Mouse (Mus musculus) hindbrain, embryonic 15.5 days (tissue): ENCODE data around the gene Creb3l2. TPM values are rescaled to one million over a fixed set of nuclear protein-coding genes. Genes with fewer than 3 reads are reported as not detected.
A peak's percentile ranks its signal among the peaks of the same experiment; 100 is the strongest.

Experiments used
- ATAC-seq: fragments of 200-750 bp; cut with Nextera tagmentation; 2 replicates; pipeline ENCODE4 v1.8.0; 2017; ENCODE audit warnings: low read depth, moderate number of reproducible peaks, moderate TSS enrichment; ENCODE audit not compliant: low FRiP score
- H3K27ac ChIP-seq: fragments of 300-500 bp; sonication (generic); replicated peaks from 2 replicates; pipeline ENCODE4 v1.5.1; 2015; ENCODE audit warnings: mild to moderate bottlenecking, inconsistent platforms
- H3K27me3 ChIP-seq: fragments of 300-500 bp; sonication (generic); 2 replicates; pipeline ENCODE4 v1.6.1; 2015; ENCODE audit warnings: control low read depth, inconsistent platforms
- H3K36me3 ChIP-seq: fragments of 300-500 bp; sonication (generic); 2 replicates; pipeline ENCODE4 v1.6.1; 2015; ENCODE audit warnings: control low read depth, inconsistent platforms
- H3K4me1 ChIP-seq: fragments of 300-500 bp; sonication (generic); replicated peaks from 2 replicates; pipeline ENCODE4 v1.6.1; 2015; ENCODE audit warnings: control low read depth, inconsistent platforms
- H3K4me2 ChIP-seq: fragments of 300-500 bp; sonication (generic); 2 replicates; pipeline ENCODE4 v1.6.1; 2015; ENCODE audit warnings: moderate library complexity, mild to moderate bottlenecking, inconsistent platforms
- H3K4me3 ChIP-seq: fragments of 300-500 bp; sonication (generic); 2 replicates; pipeline ENCODE4 v1.5.1; 2015; ENCODE audit warnings: mild to moderate bottlenecking, inconsistent platforms
- H3K9ac ChIP-seq: fragments of 300-500 bp; sonication (generic); 2 replicates; pipeline ENCODE4 v1.6.1; 2015; ENCODE audit warnings: inconsistent platforms
- H3K9me3 ChIP-seq: fragments of 300-500 bp; sonication (generic); 2 replicates; pipeline ENCODE4 v1.6.1; 2016; ENCODE audit warnings: control low read depth, inconsistent platforms
- WGBS: fragments of 180-500 bp; shearing (Covaris S2); methylation state at CpG from one replicate; pipeline ENCODE4 v1.1.7; 2015; 5-methylcytosine and 5-hydroxymethylcytosine counted together
- polyA plus RNA-seq: library from polyadenylated mRNA; unstranded; fragments of >200 nt; fragmentation: Nextera tagmentation; extraction: Ambion mirVana; gene quantifications from 2 replicates; pipeline ENCODE4 v1.2.1, GENCODE M21; 2015

The Creb3l2 gene
- polyA plus RNA-seq, 1 experiment from 2014 or later, result 3.8 TPM

GRCm38 (mm10) chr6:37440491-37441250 lies 1.3 kb downstream of the Creb3l2 start:
- Histone ChIP-seq H3K9ac (peak overlapping the region; percentile 60; the same call in 1 of the 2 replicates), H3K9me3 (no peaks in the 10 kb centered on the region), H3K4me1 (peaks cover 20% of the 10 kb centered on the region), H3K4me3 (peak overlapping the region; percentile 74), H3K27me3 (no peaks in the 10 kb centered on the region), H3K27ac (peak overlapping the region; percentile 67; the same call in 1 of the 2 replicates), H3K4me2 (peak overlapping the region; percentile 94), H3K36me3 (no peaks in the 10 kb centered on the region)
- WGBS, result 17% methylated on average over 12 of the region's 12 CpGs
- no peak for ATAC-seq

DNA sequence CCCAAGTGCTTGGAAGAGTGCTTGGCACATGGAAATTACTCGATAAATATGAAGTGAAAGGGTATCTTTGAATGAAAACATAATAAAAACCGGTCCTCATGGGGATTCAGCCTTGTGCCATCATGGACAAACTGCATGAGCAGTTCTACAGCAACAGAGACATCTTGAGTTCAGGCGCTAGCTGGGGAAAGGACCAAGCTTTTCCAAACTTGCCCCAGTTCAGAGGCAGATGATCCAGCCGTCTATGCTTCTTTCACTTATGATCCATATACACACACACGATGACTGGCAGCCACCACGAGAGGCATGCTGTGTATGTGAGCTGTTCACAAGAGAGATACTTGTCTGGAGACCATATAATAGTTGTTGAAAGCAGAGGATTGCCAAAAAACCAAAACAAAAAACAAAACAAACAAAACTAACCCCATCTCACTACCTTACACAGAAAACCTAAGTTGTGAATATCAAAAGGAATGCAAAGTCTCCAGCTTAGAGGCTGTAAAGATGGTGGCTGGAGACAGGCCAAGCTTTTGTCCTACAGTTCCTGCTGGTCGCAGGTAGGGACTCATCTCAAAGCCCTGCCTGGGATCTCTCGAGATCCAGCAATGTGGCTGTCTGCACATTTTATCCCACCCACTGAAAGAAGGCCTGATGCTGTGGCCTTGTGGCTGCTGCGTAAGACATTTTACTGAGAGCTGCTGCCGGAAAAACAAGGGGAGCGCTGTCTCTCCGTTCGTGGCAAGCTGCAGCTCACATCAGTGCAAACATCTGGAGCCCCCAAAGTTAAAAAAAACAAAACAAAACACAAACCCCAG lies 2.1 kb downstream of the Creb3l2 start:
- ATAC-seq, result no peak
- WGBS, result 56% methylated on average over 13 of the region's 13 CpGs
- Histone ChIP-seq H3K27me3 (no peaks in the 10 kb centered on the region), H3K9me3 (no peaks in the 10 kb centered on the region), H3K4me2 (peak overlapping the region; percentile 94), H3K4me1 (peaks cover 20% of the 10 kb centered on the region), H3K36me3 (no peaks in the 10 kb centered on the region), H3K4me3 (peak overlapping the region; percentile 74), H3K9ac (no peak overlapping the region), H3K27ac (0 out of 2 replicates have a peak overlapping the region, but pooled peaks have one; percentile 5)

GRCm38 (mm10) chr6:37438510-37438909 lies 3.4 kb downstream of the Creb3l2 start:
- no peak overlapping the region for H3K4me2 ChIP-seq
- peaks cover 20% of the 10 kb centered on the region for H3K4me1 ChIP-seq
- no peaks in the 10 kb centered on the region for H3K27me3 ChIP-seq
- no peak overlapping the region for H3K9ac ChIP-seq
- WGBS, result 94% methylated on average over 3 of the region's 3 CpGs
- ATAC-seq, result no peak
- H3K9me3 ChIP-seq, result no peaks in the 10 kb centered on the region
- no peaks in the 10 kb centered on the region for H3K36me3 ChIP-seq
- no peak overlapping the region for H3K27ac ChIP-seq
- H3K4me3 ChIP-seq, result no peak overlapping the region

GRCm38 (mm10) chr6:37437086-37437485 lies 4.9 kb downstream of the Creb3l2 start:
- Histone ChIP-seq H3K36me3 (no peaks in the 10 kb centered on the region), H3K4me2 (no peak overlapping the region), H3K4me1 (peaks cover 16% of the 10 kb centered on the region; the same call in 1 of the 2 replicates), H3K27ac (no peak overlapping the region), H3K9me3 (no peaks in the 10 kb centered on the region), H3K9ac (no peak overlapping the region), H3K27me3 (no peaks in the 10 kb centered on the region), H3K4me3 (no peak overlapping the region)
- no peak for ATAC-seq
- 83% methylated on average over 13 of the region's 13 CpGs for WGBS

DNA sequence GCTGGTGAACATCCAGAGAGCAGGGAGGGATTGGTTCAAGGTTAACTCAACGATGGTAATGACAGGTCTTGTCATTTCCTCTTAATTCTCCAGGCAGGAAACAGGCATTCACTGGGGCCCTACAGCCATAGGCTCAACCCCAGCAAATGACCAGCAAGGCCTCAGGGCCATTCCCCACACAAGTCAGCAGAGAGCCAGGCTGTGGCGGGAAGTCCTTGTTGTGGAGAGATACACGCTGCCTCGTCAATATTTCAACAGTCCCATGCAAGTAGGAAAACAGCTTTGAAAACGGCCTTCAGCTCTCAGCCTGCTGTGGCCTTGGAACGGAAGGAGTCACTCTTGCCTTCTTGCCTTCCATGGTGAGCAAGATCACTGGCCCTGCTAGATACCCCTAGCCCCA lies 6.6 kb downstream of the Creb3l2 start:
- Histone ChIP-seq H3K4me2 (no peak overlapping the region), H3K9ac (no peak overlapping the region), H3K4me3 (no peak overlapping the region), H3K27me3 (no peaks in the 10 kb centered on the region), H3K9me3 (no peaks in the 10 kb centered on the region), H3K4me1 (peaks cover 13% of the 10 kb centered on the region), H3K36me3 (no peaks in the 10 kb centered on the region), H3K27ac (no peak overlapping the region)
- WGBS, result 84% methylated on average over 6 of the region's 6 CpGs
- no peak for ATAC-seq

- no peaks in the 10 kb centered on the region for H3K9me3 ChIP-seq
- no peak overlapping the region for H3K27ac ChIP-seq
- no peaks in the 10 kb centered on the region for H3K36me3 ChIP-seq
- 88% methylated on average over 3 of the region's 3 CpGs for WGBS
- H3K27me3 ChIP-seq, result no peaks in the 10 kb centered on the region
- ATAC-seq, result no peak
- H3K4me2 ChIP-seq, result no peak overlapping the region
- peaks cover 13% of the 10 kb centered on the region for H3K4me1 ChIP-seq
- no peak overlapping the region for H3K4me3 ChIP-seq
- H3K9ac ChIP-seq, result no peak overlapping the region
Observed at GRCm38 (mm10) chr6:37429849-37430470, 12.0 kb downstream of the Creb3l2 start.

DNA sequence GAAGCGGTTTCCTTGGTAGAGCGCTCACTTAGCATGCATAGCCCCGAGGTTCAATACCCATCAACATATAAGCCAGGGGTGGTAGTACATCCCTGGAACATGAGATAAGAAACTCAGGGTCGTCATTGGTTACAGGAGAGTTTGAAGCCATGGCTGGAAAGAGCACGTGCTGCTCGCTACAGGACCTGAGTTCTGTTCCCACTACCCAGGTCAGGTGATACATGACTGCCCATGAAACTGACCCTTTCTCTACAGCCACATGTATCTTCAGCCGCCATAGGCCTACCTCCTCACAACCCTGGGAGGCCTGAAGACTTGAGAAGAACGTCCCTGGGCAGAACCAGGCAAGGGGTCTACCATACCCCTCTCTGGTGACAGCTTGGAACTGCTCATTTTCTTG lies 13.0 kb downstream of the Creb3l2 start:
- WGBS, result 93% methylated on average over 8 of the region's 8 CpGs
- no peak overlapping the region for H3K27ac ChIP-seq
- no peak overlapping the region for H3K4me3 ChIP-seq
- no peaks in the 10 kb centered on the region for H3K36me3 ChIP-seq
- no peak overlapping the region for H3K9ac ChIP-seq
- H3K4me2 ChIP-seq, result no peak overlapping the region
- H3K27me3 ChIP-seq, result no peaks in the 10 kb centered on the region
- peaks cover 13% of the 10 kb centered on the region for H3K4me1 ChIP-seq
- no peak for ATAC-seq
- no peaks in the 10 kb centered on the region for H3K9me3 ChIP-seq

DNA sequence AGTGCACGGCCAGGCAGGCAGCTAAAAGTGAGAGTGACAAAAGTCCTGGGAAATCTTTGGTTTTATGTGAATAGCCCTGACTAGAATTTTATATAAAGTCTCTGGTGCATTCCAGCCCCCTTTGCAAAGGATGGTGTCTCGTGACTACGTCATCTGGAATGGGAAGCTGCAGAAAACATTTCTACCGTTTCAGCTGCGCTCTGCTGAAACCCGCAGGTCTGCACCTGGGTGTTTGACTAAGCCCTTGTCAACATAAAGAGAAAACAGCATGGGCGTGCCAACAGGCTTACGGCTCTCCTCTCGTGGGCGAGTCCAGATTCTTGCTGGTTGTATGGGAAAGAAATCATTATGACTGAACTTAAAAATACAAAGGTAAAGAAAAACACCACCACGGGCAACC lies 13.9 kb downstream of the Creb3l2 start:
- Histone ChIP-seq H3K4me3 (no peak overlapping the region), H3K4me2 (no peak overlapping the region), H3K4me1 (peaks cover 13% of the 10 kb centered on the region), H3K27ac (no peak overlapping the region), H3K9me3 (no peaks in the 10 kb centered on the region), H3K27me3 (no peaks in the 10 kb centered on the region), H3K36me3 (no peaks in the 10 kb centered on the region), H3K9ac (no peak overlapping the region)
- ATAC-seq, result no peak
- WGBS, result 83% methylated on average over 11 of the region's 11 CpGs

DNA sequence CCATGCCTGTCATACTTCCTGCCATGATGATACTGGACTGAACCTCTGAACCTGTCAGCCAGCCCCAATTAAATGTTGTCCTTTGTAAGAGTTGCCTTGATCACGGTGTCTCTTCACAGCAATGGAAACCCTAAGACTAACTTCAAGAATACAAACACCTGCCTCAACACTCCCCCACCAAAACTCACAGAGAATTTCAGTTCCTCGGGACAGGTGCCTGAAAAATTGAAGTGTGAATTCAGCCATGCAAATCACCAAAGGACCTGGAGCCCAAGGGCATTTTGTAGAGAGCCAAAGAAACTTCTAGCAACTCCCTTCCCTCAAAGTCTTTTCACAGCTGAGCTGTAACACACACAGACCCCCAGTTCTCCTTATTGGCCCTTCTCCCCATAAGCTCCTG lies 15.3 kb downstream of the Creb3l2 start:
- H3K4me1 ChIP-seq, result peaks cover 13% of the 10 kb centered on the region
- H3K4me3 ChIP-seq, result no peak overlapping the region
- no peak overlapping the region for H3K4me2 ChIP-seq
- ATAC-seq, result no peak
- WGBS, result 93% methylated on average over 2 of the region's 2 CpGs
- no peak overlapping the region for H3K9ac ChIP-seq
- H3K36me3 ChIP-seq, result no peaks in the 10 kb centered on the region
- no peaks in the 10 kb centered on the region for H3K9me3 ChIP-seq
- no peak overlapping the region for H3K27ac ChIP-seq
- H3K27me3 ChIP-seq, result no peaks in the 10 kb centered on the region

GRCm38 (mm10) chr6:37425833-37426232 lies 16.1 kb downstream of the Creb3l2 start:
- no peaks in the 10 kb centered on the region for H3K9me3 ChIP-seq
- H3K4me3 ChIP-seq, result no peak overlapping the region
- no peak overlapping the region for H3K4me2 ChIP-seq
- H3K36me3 ChIP-seq, result no peaks in the 10 kb centered on the region
- no peak overlapping the region for H3K27ac ChIP-seq
- H3K4me1 ChIP-seq, result peaks cover 10% of the 10 kb centered on the region
- ATAC-seq, result no peak
- 83% methylated on average over 3 of the region's 3 CpGs for WGBS
- H3K9ac ChIP-seq, result no peak overlapping the region
- no peaks in the 10 kb centered on the region for H3K27me3 ChIP-seq

GRCm38 (mm10) chr6:37425075-37425474 lies 16.9 kb downstream of the Creb3l2 start:
- no peaks in the 10 kb centered on the region for H3K36me3 ChIP-seq
- no peaks in the 10 kb centered on the region for H3K9me3 ChIP-seq
- WGBS, result 94% methylated on average over 3 of the region's 3 CpGs
- peaks cover 2% of the 10 kb centered on the region for H3K4me1 ChIP-seq
- no peak overlapping the region for H3K9ac ChIP-seq
- no peaks in the 10 kb centered on the region for H3K27me3 ChIP-seq
- H3K4me3 ChIP-seq, result no peak overlapping the region
- no peak overlapping the region for H3K27ac ChIP-seq
- no peak for ATAC-seq
- no peak overlapping the region for H3K4me2 ChIP-seq

DNA sequence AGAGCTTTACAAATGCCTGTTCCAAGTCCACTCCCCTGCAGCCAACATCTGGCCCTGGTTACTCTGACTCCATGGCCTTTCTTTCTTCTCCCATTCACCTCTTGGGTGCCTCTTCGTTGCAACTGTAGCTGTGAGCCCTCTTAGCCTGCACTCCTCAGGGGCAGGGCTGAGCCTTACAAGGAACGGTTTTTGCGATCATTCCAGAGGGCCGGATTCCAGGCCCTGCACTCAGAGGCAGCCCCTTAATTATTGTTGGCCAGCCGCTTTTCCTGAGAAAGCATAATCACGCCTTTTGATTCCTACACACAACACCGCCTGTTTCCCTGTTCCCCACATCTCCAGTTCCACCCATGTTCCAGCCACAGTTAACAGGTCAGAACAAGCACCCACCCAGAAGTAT lies 17.6 kb downstream of the Creb3l2 start:
- WGBS, result 77% methylated on average over 7 of the region's 7 CpGs
- Histone ChIP-seq H3K27me3 (no peaks in the 10 kb centered on the region), H3K4me3 (no peak overlapping the region), H3K36me3 (no peaks in the 10 kb centered on the region), H3K4me1 (0 out of 2 replicates have a peak, but pooled peaks cover under 1% of the 10 kb centered on the region), H3K4me2 (no peak overlapping the region), H3K27ac (no peak overlapping the region), H3K9ac (no peak overlapping the region), H3K9me3 (no peaks in the 10 kb centered on the region)
- ATAC-seq, result no peak
